Mouse (Mus musculus): ENCODE measurements around the gene Itgb3.

Gene Itgb3

GRCm38 (mm10) chr11:104582630-104583364 lies 25.0 kb upstream of the Itgb3 start:
- peak; percentile 93 for DNase-seq (ENCODE audit: low read depth, low spot score)

GRCm38 (mm10) chr11:104585495-104585894 lies 22.3 kb upstream of the Itgb3 start:
- peak; percentile 42 for DNase-seq (ENCODE audit: low read depth, low spot score)

DNA sequence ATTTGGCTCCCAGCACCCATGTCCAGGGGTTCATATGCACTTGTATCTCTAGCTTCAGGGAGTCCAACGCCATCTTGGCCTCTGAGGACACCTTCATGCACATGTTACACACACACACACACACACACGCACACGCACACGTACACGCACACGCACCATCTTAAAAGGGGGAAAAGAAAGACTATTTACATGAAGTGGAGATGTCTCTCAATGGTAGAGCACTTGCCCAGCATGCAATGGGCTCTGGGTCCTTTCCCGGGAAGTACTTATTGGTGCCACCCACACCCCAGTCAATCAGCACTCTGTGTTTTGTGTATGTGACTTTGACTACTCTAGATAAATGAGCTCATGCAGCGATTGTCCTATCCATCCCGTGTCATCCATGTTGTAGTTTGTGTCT lies 19.9 kb upstream of the Itgb3 start:
- no peak for DNase-seq (ENCODE audit: low read depth, low spot score)

DNA sequence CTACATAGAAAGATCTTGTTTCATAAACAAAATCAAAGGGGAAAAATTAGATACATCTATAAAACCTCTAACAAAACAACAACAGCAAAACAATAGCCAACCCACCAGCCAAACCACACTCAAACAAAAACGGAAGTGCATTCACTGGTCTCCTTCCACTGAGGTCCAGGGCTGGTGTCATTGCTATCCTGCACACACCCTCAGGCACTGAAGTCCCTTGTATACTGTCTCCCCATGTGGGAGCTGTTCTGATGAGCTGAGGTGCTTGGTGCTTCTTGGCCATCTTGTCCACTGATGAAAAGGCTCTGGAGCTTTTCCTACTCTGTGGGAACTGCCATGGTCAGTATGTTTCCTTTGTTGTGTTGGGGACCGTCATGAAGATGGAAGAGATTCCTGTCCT lies 19.3 kb upstream of the Itgb3 start:
- no peak for DNase-seq (ENCODE audit: low read depth, low spot score)

DNA sequence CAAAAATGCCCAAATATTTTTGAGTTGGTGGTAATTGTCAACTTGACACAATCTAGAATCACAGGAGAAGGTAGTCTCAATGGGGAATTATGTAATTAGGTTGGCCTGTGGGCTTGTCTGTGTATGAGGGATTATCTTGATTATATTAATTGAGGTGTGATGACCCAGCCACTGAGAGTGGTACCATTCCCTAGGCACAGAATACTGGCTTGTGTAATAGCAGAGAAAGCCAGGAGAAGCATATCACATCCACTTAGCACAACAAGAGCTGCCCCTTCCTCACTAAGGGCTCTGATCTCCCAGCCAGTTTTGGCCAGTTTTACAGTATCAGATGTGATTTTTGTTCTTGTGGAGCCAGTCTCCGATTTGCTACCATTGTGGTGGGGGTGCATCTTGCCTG lies 18.2 kb upstream of the Itgb3 start:
- no peak for DNase-seq (ENCODE audit: low read depth, low spot score)

- DNase-seq (ENCODE audit: low read depth, low spot score), result peak; percentile 92
Observed at GRCm38 (mm10) chr11:104590148-104590547, 17.7 kb upstream of the Itgb3 start.

GRCm38 (mm10) chr11:104592066-104592835 lies 15.5 kb upstream of the Itgb3 start:
- DNase-seq (ENCODE audit: low read depth, low spot score), result no peak

DNA sequence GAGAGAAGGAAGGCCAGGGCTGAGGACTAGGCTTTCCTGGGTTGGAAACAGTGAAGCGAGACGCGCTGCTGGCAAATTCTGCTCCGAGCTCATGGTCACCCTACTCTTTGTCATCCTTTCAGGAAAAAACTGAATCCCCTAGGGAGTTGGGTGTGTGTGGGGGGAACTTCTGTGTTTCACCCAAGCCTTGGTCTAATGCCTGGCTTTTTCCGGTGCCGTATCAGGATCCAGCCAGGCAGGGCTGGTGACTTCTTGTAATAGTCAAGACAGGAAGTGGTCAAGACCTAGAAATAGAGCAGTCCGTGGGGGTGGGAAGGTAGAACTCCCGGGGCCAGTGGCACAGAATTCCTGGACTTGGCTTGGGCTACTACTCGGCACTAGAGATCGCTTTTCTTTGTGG lies 11.4 kb upstream of the Itgb3 start:
- DNase-seq (ENCODE audit: low read depth, low spot score), result no peak

GRCm38 (mm10) chr11:104599265-104599945 lies 8.4 kb upstream of the Itgb3 start:
- no peak for DNase-seq (ENCODE audit: low read depth, low spot score)

GRCm38 (mm10) chr11:104600675-104601074 lies 7.1 kb upstream of the Itgb3 start:
- DNase-seq (ENCODE audit: low read depth, low spot score), result no peak

DNA sequence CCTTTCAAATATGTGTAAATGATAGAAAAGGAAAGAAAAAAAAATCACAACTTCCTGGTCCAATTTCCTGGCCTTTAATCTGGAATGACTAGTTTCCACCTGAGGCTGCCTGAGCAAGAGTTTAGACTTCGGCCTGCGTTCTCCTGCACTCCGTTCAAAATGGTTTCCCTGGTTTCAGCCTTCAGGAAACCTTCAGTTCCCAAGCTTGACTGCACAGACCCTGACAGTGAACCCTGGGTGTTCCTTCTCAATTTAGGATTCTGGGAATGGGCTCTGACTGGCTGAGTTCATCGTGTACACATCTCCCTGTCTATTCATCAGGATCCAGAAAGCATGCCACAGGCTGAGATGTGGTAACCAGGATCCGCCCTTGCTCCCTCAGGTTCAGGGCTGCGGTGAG lies 3.6 kb upstream of the Itgb3 start:
- DNase-seq (ENCODE audit: low read depth, low spot score), result no peak

- DNase-seq (ENCODE audit: low read depth, low spot score), result no peak
Observed at GRCm38 (mm10) chr11:104608249-104608920, 585 bp downstream of the Itgb3 start.

DNA sequence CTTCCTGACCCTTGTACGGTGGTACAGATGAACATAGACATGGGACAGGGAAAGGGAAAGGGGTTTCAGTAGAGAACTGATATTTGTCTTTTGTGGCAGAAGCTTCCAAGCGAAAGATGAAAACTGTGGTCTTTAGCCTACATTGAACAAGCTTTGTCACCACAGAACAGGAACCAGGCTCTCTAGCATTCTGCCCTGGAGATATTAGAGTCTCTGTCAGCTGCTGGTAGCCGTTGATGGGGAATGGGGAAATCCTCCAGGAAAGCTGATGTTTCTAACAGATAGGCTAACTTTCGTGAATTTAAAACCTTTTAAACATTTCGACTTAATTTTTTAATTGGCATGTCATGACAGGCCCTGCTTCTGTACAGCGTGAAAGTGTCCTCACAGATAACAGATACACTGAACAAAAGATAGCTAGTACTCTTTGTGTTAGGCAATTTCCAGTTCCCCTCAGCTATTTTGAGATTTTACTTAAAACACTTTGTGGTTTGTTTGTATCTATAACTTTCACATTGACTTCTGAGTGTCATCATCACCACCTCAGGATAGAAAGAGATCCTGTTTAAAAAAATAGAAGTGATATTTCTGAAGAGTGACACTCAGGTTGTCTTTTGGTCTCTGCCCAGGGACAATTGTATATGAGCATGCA lies 1.4 kb downstream of the Itgb3 start:
- DNase-seq (ENCODE audit: low read depth, low spot score), result peak; percentile 56

DNA sequence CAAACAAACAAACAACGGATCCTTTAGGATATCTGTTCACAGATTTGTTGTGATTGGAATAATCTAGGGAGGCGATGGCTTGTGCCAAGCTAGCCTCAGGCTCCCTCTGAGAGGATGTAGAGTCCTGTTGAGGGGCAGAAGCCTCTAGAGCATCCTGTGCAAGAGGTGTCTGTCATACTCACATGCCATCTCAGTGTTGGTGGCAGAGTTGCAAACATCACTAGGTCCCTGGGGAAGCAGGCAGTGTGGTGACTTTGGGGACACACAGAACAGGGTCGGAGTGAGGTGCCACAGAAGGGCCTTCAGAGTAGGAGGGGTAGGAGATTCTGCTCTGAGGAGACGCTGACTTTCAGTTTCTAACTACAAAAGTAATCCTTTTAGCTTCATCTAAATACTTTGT lies 1.9 kb downstream of the Itgb3 start:
- no peak for DNase-seq (ENCODE audit: low read depth, low spot score)

- DNase-seq (ENCODE audit: low read depth, low spot score), result no peak
Observed at GRCm38 (mm10) chr11:104611579-104612151, 3.9 kb downstream of the Itgb3 start.

- DNase-seq (ENCODE audit: low read depth, low spot score), result no peak
Observed at GRCm38 (mm10) chr11:104613551-104613950, 5.8 kb downstream of the Itgb3 start.

DNA sequence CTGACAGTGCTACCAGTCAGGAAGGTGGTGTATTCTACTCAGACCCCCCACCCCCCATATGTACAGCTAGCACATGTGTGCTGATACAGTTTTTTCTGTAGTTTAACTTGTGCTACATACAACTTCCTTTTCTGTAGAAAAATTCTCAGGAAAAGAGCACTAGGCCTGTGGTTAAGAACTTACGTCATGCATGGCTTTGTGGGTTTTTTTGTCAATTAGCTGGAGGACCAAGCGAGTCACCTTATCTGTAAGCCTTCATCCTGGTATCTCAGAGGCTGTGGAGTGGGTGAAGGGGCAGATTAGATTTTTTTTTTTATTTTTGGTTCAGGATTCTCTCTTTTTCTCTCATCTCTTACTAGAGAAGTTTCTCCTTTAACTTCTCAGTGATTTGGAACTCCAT lies 6.3 kb downstream of the Itgb3 start:
- DNase-seq (ENCODE audit: low read depth, low spot score), result no peak

GRCm38 (mm10) chr11:104616182-104616581 lies 8.4 kb downstream of the Itgb3 start:
- DNase-seq (ENCODE audit: low read depth, low spot score), result no peak

DNA sequence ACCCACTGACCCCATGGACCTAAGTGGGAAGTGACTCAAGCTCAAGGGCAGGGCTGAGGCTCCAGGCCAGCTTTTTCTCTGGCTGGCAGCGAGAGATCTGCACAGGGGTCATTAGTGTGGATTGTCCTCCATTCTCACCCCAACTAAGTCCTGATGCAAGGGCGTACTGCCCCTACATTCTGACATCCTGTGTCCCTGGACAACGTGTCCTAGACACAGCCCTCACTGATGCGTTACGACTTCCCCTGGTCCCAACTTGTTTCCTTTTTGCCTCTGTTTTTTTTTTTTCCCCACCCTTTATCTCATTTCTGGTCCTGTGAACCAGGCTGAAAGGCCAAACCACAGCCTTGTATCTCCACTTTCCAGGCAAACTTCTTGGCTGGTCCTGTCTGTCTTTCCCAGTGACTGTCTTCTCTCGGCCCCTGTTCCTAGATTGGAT lies 10.9 kb downstream of the Itgb3 start:
- no peak for DNase-seq (ENCODE audit: low read depth, low spot score)

DNA sequence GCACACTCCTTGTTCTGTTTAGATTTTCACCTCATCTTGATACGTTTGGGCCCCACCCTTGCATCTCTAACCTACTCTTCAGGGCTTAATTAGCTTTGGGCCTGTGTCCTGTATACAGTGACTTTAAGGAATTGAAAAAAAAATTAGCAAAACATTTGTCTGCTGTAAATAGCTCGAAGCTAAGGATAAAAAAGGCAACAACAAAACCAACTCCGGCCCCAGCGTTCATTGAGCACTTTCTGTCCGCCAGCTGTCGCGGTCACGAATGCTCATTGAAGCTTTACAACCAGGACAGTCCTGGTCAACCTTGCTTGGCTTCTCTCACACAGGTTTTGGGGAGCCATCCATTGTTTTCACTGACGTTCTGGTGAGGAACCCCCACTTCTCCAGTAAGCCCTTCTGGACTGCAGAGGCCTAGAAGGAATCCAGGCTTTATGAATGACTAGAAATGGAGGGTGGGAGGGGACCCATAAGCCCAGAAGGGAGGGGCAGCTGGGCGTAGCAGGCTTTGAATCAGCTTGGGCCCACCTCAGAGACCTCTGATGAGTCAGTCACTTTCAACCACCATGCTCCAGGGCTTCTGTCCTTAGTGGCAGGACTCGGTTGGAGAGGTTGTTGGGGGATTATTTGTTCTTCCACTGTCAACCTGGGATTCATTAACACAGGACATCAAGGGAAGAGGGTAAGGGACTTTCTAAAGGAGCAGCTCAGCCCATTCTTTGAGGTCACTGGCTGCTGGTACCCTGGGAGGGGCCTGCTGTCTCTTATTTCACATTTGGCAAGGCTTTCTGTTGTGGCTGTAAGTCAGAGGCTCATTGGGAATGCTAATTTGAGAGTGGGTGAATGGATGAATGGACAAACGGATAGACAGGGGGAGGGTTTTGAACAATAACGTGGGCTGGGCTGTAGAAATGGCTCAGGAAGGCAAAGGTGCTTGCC lies 11.6 kb downstream of the Itgb3 start:
- peak; percentile 87 for DNase-seq (ENCODE audit: low read depth, low spot score)
